ENCODE assay signal across 27 mouse cellular contexts in the genomic region with DNA sequence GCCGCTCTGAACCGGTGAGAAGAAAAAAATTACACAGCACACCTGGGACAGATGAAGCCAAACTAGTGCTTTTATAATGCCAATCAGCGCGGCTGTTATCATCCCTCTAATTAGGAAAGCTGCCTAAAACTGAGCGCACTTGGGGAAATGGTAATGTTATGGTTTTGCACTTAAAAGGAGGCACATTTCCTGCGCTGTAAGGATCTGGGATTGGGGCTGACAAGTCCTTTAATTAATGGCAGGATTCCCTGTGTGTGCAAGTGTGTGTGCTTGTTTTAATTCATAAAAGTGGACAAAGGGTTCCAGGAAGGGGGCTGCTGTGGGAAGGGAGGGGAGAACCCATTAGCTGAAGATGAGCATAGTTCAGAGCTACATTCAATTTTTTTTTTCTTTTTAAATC.
A peak's percentile ranks its signal among the peaks of the same experiment; 100 is the strongest.
DNase-seq lines count a peak whose midpoint lies in the region; ATAC-seq and TF ChIP-seq lines count a peak whose summit lies in the region.
"Had no signal": no experiment of that assay in that cellular context is flagged by ENCODE, and none has a peak within 500 bp of the region (broad histone marks: within the 10 kb centered on the region; RNA-seq: fewer than 3 reads in every experiment).

No protein-coding gene starts in this region.

- H3K27ac ChIP-seq in forebrain, embryonic 13.5 days: no peak overlapping the region
- no peak overlapping the region for H3K27ac ChIP-seq in forebrain, postnatal 0 days (ENCODE audit: low read depth, low read length)
- H3K27ac ChIP-seq in midbrain, embryonic 13.5 days: peak overlapping the region; percentile 76; the same call in 1 of the 2 replicates
- no peak overlapping the region for H3K27ac ChIP-seq in midbrain, embryonic 11.5 days (ENCODE audit: low read depth, low read length)
- peak overlapping the region; percentile 51 for H3K27ac ChIP-seq in forebrain, embryonic 15.5 days (replicated peaks)
- H3K27ac ChIP-seq in midbrain, postnatal 0 days (ENCODE audit: low read depth, low read length): no peak overlapping the region
- H3K27ac ChIP-seq: embryonic facial prominence, embryonic 15.5 days; heart, embryonic 10.5 days; heart, embryonic 15.5 days; hindbrain, embryonic 14.5 days; limb, embryonic 13.5 days; lung, embryonic 15.5 days had no signal

- H3K4me1 ChIP-seq in forebrain, embryonic 13.5 days: peaks cover 49% of the 10 kb centered on the region
- H3K4me1 ChIP-seq in forebrain, postnatal 0 days (ENCODE audit: insufficient read depth): peaks cover 12% of the 10 kb centered on the region; the same call in 1 of the 2 replicates
- H3K4me1 ChIP-seq in midbrain, embryonic 13.5 days (replicated peaks): peaks cover 42% of the 10 kb centered on the region
- H3K4me1 ChIP-seq in midbrain, embryonic 11.5 days (ENCODE audit: control insufficient read depth, insufficient read depth, low read length): no peaks in the 10 kb centered on the region
- H3K4me1 ChIP-seq in forebrain, embryonic 15.5 days: peaks cover 48% of the 10 kb centered on the region
- no peaks in the 10 kb centered on the region for H3K4me1 ChIP-seq in midbrain, postnatal 0 days (ENCODE audit: insufficient read depth, low read length)
- H3K4me1 ChIP-seq: embryonic facial prominence, embryonic 15.5 days had no signal

- WGBS in forebrain, embryonic 13.5 days: 5% methylated on average over 6 of the region's 6 CpGs
- WGBS in forebrain, postnatal 0 days: 11% methylated on average over 6 of the region's 6 CpGs
- WGBS in midbrain, embryonic 13.5 days: 23% methylated on average over 6 of the region's 6 CpGs
- WGBS in midbrain, embryonic 11.5 days: 34% methylated on average over 6 of the region's 6 CpGs
- 5% methylated on average over 6 of the region's 6 CpGs for WGBS in forebrain, embryonic 15.5 days
- 23% methylated on average over 6 of the region's 6 CpGs for WGBS in midbrain, postnatal 0 days

- no peaks in the 10 kb centered on the region for H3K36me3 ChIP-seq in forebrain, embryonic 13.5 days (ENCODE audit: poor library complexity, severe bottlenecking)
- H3K36me3 ChIP-seq in forebrain, postnatal 0 days (ENCODE audit: insufficient read depth): no peaks in the 10 kb centered on the region
- no peaks in the 10 kb centered on the region for H3K36me3 ChIP-seq in midbrain, embryonic 13.5 days
- no peaks in the 10 kb centered on the region for H3K36me3 ChIP-seq in midbrain, embryonic 11.5 days (ENCODE audit: control insufficient read depth, insufficient read depth, low read length)
- no peaks in the 10 kb centered on the region for H3K36me3 ChIP-seq in forebrain, embryonic 15.5 days
- no peaks in the 10 kb centered on the region for H3K36me3 ChIP-seq in midbrain, postnatal 0 days (ENCODE audit: insufficient read depth, low read length)
- H3K36me3 ChIP-seq: embryonic facial prominence, embryonic 15.5 days; heart, embryonic 10.5 days; heart, embryonic 15.5 days; limb, embryonic 13.5 days; lung, embryonic 15.5 days had no signal

- H3K9me3 ChIP-seq in forebrain, embryonic 13.5 days (replicated peaks): no peaks in the 10 kb centered on the region
- no peaks in the 10 kb centered on the region for H3K9me3 ChIP-seq in forebrain, postnatal 0 days (ENCODE audit: low read length)
- H3K9me3 ChIP-seq in midbrain, embryonic 13.5 days: no peaks in the 10 kb centered on the region
- no peaks in the 10 kb centered on the region for H3K9me3 ChIP-seq in midbrain, embryonic 11.5 days (ENCODE audit: control insufficient read depth, low read length)
- no peaks in the 10 kb centered on the region for H3K9me3 ChIP-seq in forebrain, embryonic 15.5 days
- no peaks in the 10 kb centered on the region for H3K9me3 ChIP-seq in midbrain, postnatal 0 days (ENCODE audit: low read length)
- H3K9me3 ChIP-seq: embryonic facial prominence, embryonic 15.5 days; heart, embryonic 10.5 days; heart, embryonic 15.5 days; limb, embryonic 13.5 days; lung, embryonic 15.5 days had no signal

- TF ChIP-seq CTCF in forebrain, postnatal 0 days (IDR thresholded peaks at IDR 0.05; ENCODE audit: low read depth): no peak
- TF ChIP-seq CTCF in midbrain, postnatal 0 days (IDR thresholded peaks at IDR 0.05): no peak

- no peaks in the 10 kb centered on the region for H3K27me3 ChIP-seq in forebrain, embryonic 13.5 days
- no peaks in the 10 kb centered on the region for H3K27me3 ChIP-seq in forebrain, postnatal 0 days (ENCODE audit: insufficient read depth, low read length)
- H3K27me3 ChIP-seq in midbrain, embryonic 13.5 days: no peaks in the 10 kb centered on the region
- no peaks in the 10 kb centered on the region; the same call in 1 of the 2 replicates for H3K27me3 ChIP-seq in midbrain, embryonic 11.5 days (ENCODE audit: control insufficient read depth, insufficient read depth, low read length)
- no peaks in the 10 kb centered on the region for H3K27me3 ChIP-seq in forebrain, embryonic 15.5 days
- H3K27me3 ChIP-seq in midbrain, postnatal 0 days (ENCODE audit: insufficient read depth, low read length): no peaks in the 10 kb centered on the region
- H3K27me3 ChIP-seq: heart, embryonic 15.5 days had no signal

- no peak overlapping the region for H3K4me3 ChIP-seq in forebrain, embryonic 13.5 days
- H3K4me3 ChIP-seq in forebrain, postnatal 0 days (ENCODE audit: low read depth, low read length): no peak overlapping the region
- H3K4me3 ChIP-seq in midbrain, embryonic 13.5 days (replicated peaks): no peak overlapping the region
- H3K4me3 ChIP-seq in midbrain, embryonic 11.5 days (ENCODE audit: low read depth, low read length): no peak overlapping the region
- no peak overlapping the region for H3K4me3 ChIP-seq in forebrain, embryonic 15.5 days
- no peak overlapping the region for H3K4me3 ChIP-seq in midbrain, postnatal 0 days (ENCODE audit: low read depth, low read length)
- H3K4me3 ChIP-seq: embryonic facial prominence, embryonic 15.5 days; heart, embryonic 10.5 days; heart, embryonic 15.5 days; limb, embryonic 13.5 days; lung, embryonic 15.5 days had no signal

- 0 out of 2 replicates have a peak, but pooled peaks have one; percentile 8 for ATAC-seq in forebrain, embryonic 13.5 days
- no peak for ATAC-seq in forebrain, postnatal 0 days
- ATAC-seq in midbrain, embryonic 13.5 days: peak; percentile 57
- ATAC-seq in midbrain, embryonic 11.5 days (ENCODE audit: low FRiP score): no peak; the same call in 1 of the 2 replicates
- ATAC-seq in forebrain, embryonic 15.5 days (replicated peaks): no peak
- ATAC-seq in midbrain, postnatal 0 days (ENCODE audit: low FRiP score): peak; percentile 8; the same call in 1 of the 2 replicates
- ATAC-seq: CD4-positive, CD25-positive, alpha-beta regulatory T cell, adult 4 months; inflammation-experienced regulatory T-cells, adult 6 months had no signal

- DNase-seq in forebrain, postnatal 0 days: no peak
- DNase-seq in midbrain, embryonic 11.5 days (ENCODE audit: low spot score, missing footprints): no peak
- DNase-seq in midbrain, postnatal 0 days (ENCODE audit: low spot score): no peak
- no peak for DNase-seq in right cerebral cortex, postnatal 4 days
- DNase-seq: adrenal gland, adult 8-10 months; cerebellum, adult 11 months; cerebellum, adult 9-10 months; cerebellum, postnatal 36 days; gastrocnemius, postnatal 25 days; heart, adult 11 months; kidney, adult 18-20 months; kidney, postnatal 4 days; right cerebral cortex, postnatal 25 days; spleen, adult 18-20 months; thymus, postnatal 36 days had no signal

- no peak overlapping the region for H3K9ac ChIP-seq in forebrain, embryonic 13.5 days
- H3K9ac ChIP-seq in forebrain, postnatal 0 days: no peak overlapping the region
- H3K9ac ChIP-seq in midbrain, embryonic 13.5 days (replicated peaks): no peak overlapping the region
- no peak overlapping the region for H3K9ac ChIP-seq in midbrain, embryonic 11.5 days (ENCODE audit: low read length)
- no peak overlapping the region for H3K9ac ChIP-seq in forebrain, embryonic 15.5 days (replicated peaks)
- no peak overlapping the region for H3K9ac ChIP-seq in midbrain, postnatal 0 days (replicated peaks; ENCODE audit: low read length, poor library complexity, severe bottlenecking)
- H3K9ac ChIP-seq: embryonic facial prominence, embryonic 15.5 days; heart, embryonic 15.5 days; hindbrain, embryonic 14.5 days; limb, embryonic 13.5 days; lung, embryonic 15.5 days had no signal

- peak overlapping the region; percentile 47 for H3K4me2 ChIP-seq in forebrain, embryonic 13.5 days
- no peak overlapping the region for H3K4me2 ChIP-seq in forebrain, postnatal 0 days (ENCODE audit: low read depth)
- H3K4me2 ChIP-seq in midbrain, embryonic 13.5 days (replicated peaks): no peak overlapping the region
- no peak overlapping the region for H3K4me2 ChIP-seq in midbrain, embryonic 11.5 days
- H3K4me2 ChIP-seq in forebrain, embryonic 15.5 days (replicated peaks): no peak overlapping the region
- H3K4me2 ChIP-seq in midbrain, postnatal 0 days (ENCODE audit: low read depth, low read length, poor library complexity, severe bottlenecking): no peak overlapping the region
- H3K4me2 ChIP-seq: embryonic facial prominence, embryonic 15.5 days; heart, embryonic 15.5 days; liver, embryonic 11.5 days; lung, embryonic 15.5 days had no signal

Comparison
In these comparisons a context has a peak if more than half of its experiments do, and no peak if none do; other contexts are left out.
1. ATAC-seq: peak in forebrain, embryonic 13.5 days (single experiment), midbrain, embryonic 13.5 days (single experiment) and midbrain, postnatal 0 days (single experiment); none in forebrain, postnatal 0 days (single experiment), midbrain, embryonic 11.5 days (single experiment) and forebrain, embryonic 15.5 days (single experiment).
2. H3K27ac ChIP-seq: peak in midbrain, embryonic 13.5 days (single experiment) and forebrain, embryonic 15.5 days (single experiment); none in forebrain, embryonic 13.5 days (single experiment), forebrain, postnatal 0 days (single experiment), midbrain, embryonic 11.5 days (single experiment) and midbrain, postnatal 0 days (single experiment).